Mouse (Mus musculus) frontal cortex, postnatal 10 days (tissue): ENCODE measurements around the gene Auh.

ENCODE experiments used
- DNase-seq, 2 experiments: peaks; one replicate each; pipeline ENCODE4 v3.0.0; 2022; ENCODE audit warnings: low spot score in 2 of 2, mixed read lengths in 1 of 2

Auh gene

GRCm38 (mm10) chr13:52800687-52801341, 128.7 kb downstream of the Auh start:
- no peak for DNase-seq

- no peak for DNase-seq
Observed at GRCm38 (mm10) chr13:52800091-52800490, 129.4 kb downstream of the Auh start.

GRCm38 (mm10) chr13:52794232-52794631, 135.2 kb downstream of the Auh start:
- DNase-seq = no peak

GRCm38 (mm10) chr13:52793434-52793989, 136.0 kb downstream of the Auh start:
- no peak for DNase-seq

GRCm38 (mm10) chr13:52792242-52792844, 137.1 kb downstream of the Auh start:
- no peak for DNase-seq

GRCm38 (mm10) chr13:52790894-52791293, 138.6 kb downstream of the Auh start:
- DNase-seq = no peak
